Mouse (Mus musculus) ES-Bruce4 (cell line): ENCODE data around the gene Tex261.

Experiments used
- CTCF ChIP-seq: IDR thresholded peaks from one replicate; pipeline ENCODE4 v1.8.1; 2011; ENCODE audit warnings: low read depth, low read length
- POLR2A ChIP-seq: IDR thresholded peaks from one replicate; pipeline ENCODE4 v1.8.1; 2011; ENCODE audit warnings: low read length; ENCODE audit not compliant: insufficient read depth

GRCm38 (mm10) chr6:83774781-83775563 lies 641 bp downstream of the Tex261 start:
- no peak for TF ChIP-seq CTCF
- no peak for TF ChIP-seq POLR2A
